Mouse (Mus musculus) thymus, postnatal 25 days (tissue): Measurements from ENCODE around the gene Nomo1.

Experiments used
- DNase-seq: peaks from one replicate; pipeline ENCODE4 v3.0.0; 2022

Nomo1 gene

GRCm38 (mm10) chr7:46033109-46033869 lies at the start of gene Nomo1:
TSS of gene Nomo1 (plus strand) at chr7:46033698.
- peak; percentile 97 for DNase-seq

- no peak for DNase-seq
These were observed 46.6 kb upstream of the Nomo1 start for GRCm38 (mm10) chr7:45986893-45987292.

GRCm38 (mm10) chr7:45988344-45988743 lies 45.2 kb upstream of the Nomo1 start:
- DNase-seq = no peak

- DNase-seq = no peak
These were observed 41.0 kb upstream of the Nomo1 start for GRCm38 (mm10) chr7:45992470-45992869.

GRCm38 (mm10) chr7:46000577-46000976 lies 32.9 kb upstream of the Nomo1 start:
- DNase-seq = no peak

GRCm38 (mm10) chr7:46002748-46003147 lies 30.8 kb upstream of the Nomo1 start:
- DNase-seq = peak; percentile 6

GRCm38 (mm10) chr7:46009578-46009977 lies 23.9 kb upstream of the Nomo1 start:
- peak; percentile 51 for DNase-seq

- no peak for DNase-seq
These were observed 21.4 kb upstream of the Nomo1 start for GRCm38 (mm10) chr7:46012121-46012520.

- no peak for DNase-seq
These were observed 20.1 kb upstream of the Nomo1 start for GRCm38 (mm10) chr7:46013266-46014010.

GRCm38 (mm10) chr7:46019594-46019993 lies 13.9 kb upstream of the Nomo1 start:
- DNase-seq = no peak

- no peak for DNase-seq
These were observed 11.5 kb upstream of the Nomo1 start for GRCm38 (mm10) chr7:46021951-46022350.

GRCm38 (mm10) chr7:46025436-46025835 lies 8.1 kb upstream of the Nomo1 start:
- DNase-seq = no peak

GRCm38 (mm10) chr7:46028681-46029080 lies 4.8 kb upstream of the Nomo1 start:
- DNase-seq = no peak

GRCm38 (mm10) chr7:46029299-46030144 lies 4.0 kb upstream of the Nomo1 start:
- DNase-seq = no peak

- DNase-seq = no peak
These were observed 3.4 kb upstream of the Nomo1 start, which contains the start of gene Abcc6 for GRCm38 (mm10) chr7:46030145-46030488. TSS of gene Abcc6 (minus strand) at chr7:46030302.

GRCm38 (mm10) chr7:46031075-46031474 lies 2.4 kb upstream of the Nomo1 start:
- DNase-seq = no peak

GRCm38 (mm10) chr7:46033870-46034337 lies 406 bp downstream of the Nomo1 start:
- DNase-seq = no peak

- DNase-seq = no peak
These were observed 1.5 kb downstream of the Nomo1 start for GRCm38 (mm10) chr7:46034991-46035390.

- DNase-seq = no peak
These were observed 2.0 kb downstream of the Nomo1 start for GRCm38 (mm10) chr7:46035468-46035867.

- no peak for DNase-seq
These were observed 3.9 kb downstream of the Nomo1 start for GRCm38 (mm10) chr7:46037433-46037832.

- DNase-seq = no peak
These were observed 6.4 kb downstream of the Nomo1 start for GRCm38 (mm10) chr7:46039873-46040272.

GRCm38 (mm10) chr7:46044106-46044505 lies 10.6 kb downstream of the Nomo1 start:
- DNase-seq = no peak

- DNase-seq = no peak
These were observed 12.4 kb downstream of the Nomo1 start for GRCm38 (mm10) chr7:46045882-46046281.
